Mouse (Mus musculus) liver, embryonic 12.5 days (tissue): ENCODE measurements at regions not wholly inside any gene's neighbourhood (a gene's known extent, or its start where the extent isn't known, plus 50 kb on each side); places are given as distances from the start of the nearest gene placed in this dataset.

Source experiments
- ATAC-seq: fragments of 200-750 bp; cut with Nextera tagmentation; 2 replicates; pipeline ENCODE4 v1.8.0; 2017; ENCODE audit warnings: moderate number of reproducible peaks, mild to moderate bottlenecking, moderate library complexity
- H3K27ac ChIP-seq: fragments of 300-500 bp; sonication (generic); 2 replicates; pipeline ENCODE4 v1.5.1; 2016; ENCODE audit warnings: mild to moderate bottlenecking
- H3K27me3 ChIP-seq: fragments of 300-500 bp; sonication (generic); replicated peaks from 2 replicates; pipeline ENCODE4 v1.6.1; 2016; ENCODE audit warnings: mild to moderate bottlenecking, moderate library complexity
- H3K36me3 ChIP-seq: fragments of 300-500 bp; sonication (generic); 2 replicates; pipeline ENCODE4 v1.6.1; 2016; ENCODE audit warnings: mild to moderate bottlenecking, moderate library complexity
- H3K4me1 ChIP-seq: fragments of 300-500 bp; sonication (generic); 2 replicates; pipeline ENCODE4 v1.6.1; 2016
- H3K4me2 ChIP-seq: fragments of 300-500 bp; sonication (generic); 2 replicates; pipeline ENCODE4 v1.6.1; 2016; ENCODE audit warnings: mild to moderate bottlenecking, moderate library complexity
- H3K4me3 ChIP-seq: fragments of 300-500 bp; sonication (generic); 2 replicates; pipeline ENCODE4 v1.5.1; 2016; ENCODE audit warnings: mild to moderate bottlenecking, moderate library complexity
- H3K9ac ChIP-seq: fragments of 300-500 bp; sonication (generic); 2 replicates; pipeline ENCODE4 v1.6.1; 2016; ENCODE audit warnings: mild to moderate bottlenecking, moderate library complexity
- H3K9me3 ChIP-seq: fragments of 300-500 bp; sonication (generic); replicated peaks from 2 replicates; pipeline ENCODE4 v1.6.1; 2016; ENCODE audit warnings: mild to moderate bottlenecking, moderate library complexity
- WGBS: fragments of 180-500 bp; shearing (Covaris S2); methylation state at CpG from one replicate; pipeline ENCODE4 v1.1.7; 2016; ENCODE audit not compliant: insufficient replicate concordance; 5-methylcytosine and 5-hydroxymethylcytosine counted together

DNA sequence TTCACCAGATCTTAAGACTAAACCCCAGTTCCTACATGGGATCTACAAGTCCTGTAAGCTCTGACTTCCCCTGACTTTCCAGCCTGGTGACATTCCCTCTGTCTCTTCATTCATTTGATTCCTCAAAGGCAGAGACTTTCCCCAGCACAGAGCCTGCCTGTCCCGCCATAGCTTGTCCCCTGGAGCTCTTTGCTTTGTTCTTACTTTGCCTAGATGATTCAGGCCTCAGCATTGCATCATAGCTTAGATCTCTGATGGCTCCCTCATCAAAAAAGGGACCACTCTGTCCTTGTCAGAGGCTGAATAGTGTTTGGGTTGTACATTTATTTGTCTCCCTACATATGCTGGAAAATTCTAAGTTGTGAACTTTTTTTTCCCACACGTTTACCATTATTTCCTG lies 57.6 kb upstream of the Exoc6 start:
- 41% methylated on average over 2 of the region's 2 CpGs for WGBS
- no peak for ATAC-seq

DNA sequence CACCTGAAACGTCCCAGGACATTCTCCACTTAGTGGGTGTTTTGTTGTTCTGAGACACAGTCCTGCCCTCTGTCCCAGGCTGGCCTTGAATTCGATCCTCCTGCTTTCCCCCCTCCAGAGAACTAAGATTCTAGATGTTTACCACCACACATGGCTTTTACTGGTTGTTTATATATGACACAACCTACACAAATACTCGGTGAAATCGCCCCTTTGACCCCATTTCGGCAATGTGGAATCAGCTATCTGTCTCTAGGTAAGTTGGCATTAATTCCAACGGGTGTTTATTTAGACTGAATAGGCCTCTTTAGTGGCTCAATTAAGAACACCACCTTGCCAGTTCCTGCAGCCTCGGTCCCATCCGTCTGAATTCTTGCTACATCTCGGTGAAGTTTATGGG lies 56.8 kb upstream of the Exoc6 start:
- ATAC-seq, result no peak
- no peak overlapping the region for H3K27ac ChIP-seq
- 38% methylated on average over 9 of the region's 9 CpGs for WGBS

More for the DNA sequence above, 57.6 kb upstream of the Exoc6 start:
- H3K36me3 ChIP-seq, result no peaks in the 10 kb centered on the region
- peaks cover 43% of the 10 kb centered on the region for H3K4me1 ChIP-seq
- H3K9me3 ChIP-seq, result no peaks in the 10 kb centered on the region
- H3K27me3 ChIP-seq, result peaks cover 27% of the 10 kb centered on the region
- H3K9ac ChIP-seq, result no peak overlapping the region
- H3K4me2 ChIP-seq, result no peak overlapping the region
- H3K4me3 ChIP-seq, result no peak overlapping the region
- H3K27ac ChIP-seq, result no peak overlapping the region

DNA sequence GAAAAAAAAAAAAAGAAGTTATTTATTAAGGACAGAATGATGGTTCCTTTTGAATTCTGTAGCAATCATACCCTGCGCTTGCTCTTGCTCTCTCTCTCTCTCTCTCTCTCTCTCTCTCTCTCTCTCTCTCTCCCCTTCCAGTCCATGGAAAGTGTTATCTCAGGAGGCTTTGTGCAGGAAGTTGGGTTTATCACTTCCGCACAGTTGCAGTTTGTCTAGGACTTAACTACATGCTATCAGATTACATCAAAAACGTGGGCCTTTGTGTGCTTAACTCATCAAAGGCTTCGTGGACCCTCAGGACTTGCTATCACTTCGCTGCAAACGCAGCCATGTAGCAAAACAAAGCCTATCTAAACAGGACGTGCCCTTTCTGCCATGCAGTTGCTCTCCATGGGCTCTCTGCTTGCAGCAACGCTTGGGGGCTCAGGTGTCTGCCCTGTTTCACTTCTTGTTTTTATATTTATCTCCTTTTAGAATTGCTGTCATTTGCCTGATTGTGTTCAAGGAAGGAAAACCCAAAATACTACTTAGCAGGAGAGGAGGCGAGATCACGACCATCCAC lies 56.2 kb upstream of the Exoc6 start:
- Histone ChIP-seq H3K9me3 (no peaks in the 10 kb centered on the region), H3K36me3 (no peaks in the 10 kb centered on the region), H3K4me1 (peaks cover 43% of the 10 kb centered on the region), H3K4me3 (no peak overlapping the region), H3K27ac (peak overlapping the region; percentile 70), H3K27me3 (peaks cover 27% of the 10 kb centered on the region), H3K4me2 (peak overlapping the region; percentile 52), H3K9ac (0 out of 2 replicates have a peak overlapping the region, but pooled peaks have one; percentile 10)
- ATAC-seq, result peak; percentile 89
- 6% methylated on average over 10 of the region's 10 CpGs for WGBS

More for the DNA sequence above, 56.8 kb upstream of the Exoc6 start:
- Histone ChIP-seq H3K27me3 (peaks cover 27% of the 10 kb centered on the region), H3K9me3 (no peaks in the 10 kb centered on the region), H3K9ac (no peak overlapping the region), H3K36me3 (no peaks in the 10 kb centered on the region), H3K4me3 (no peak overlapping the region), H3K4me2 (no peak overlapping the region), H3K4me1 (peaks cover 43% of the 10 kb centered on the region)

DNA sequence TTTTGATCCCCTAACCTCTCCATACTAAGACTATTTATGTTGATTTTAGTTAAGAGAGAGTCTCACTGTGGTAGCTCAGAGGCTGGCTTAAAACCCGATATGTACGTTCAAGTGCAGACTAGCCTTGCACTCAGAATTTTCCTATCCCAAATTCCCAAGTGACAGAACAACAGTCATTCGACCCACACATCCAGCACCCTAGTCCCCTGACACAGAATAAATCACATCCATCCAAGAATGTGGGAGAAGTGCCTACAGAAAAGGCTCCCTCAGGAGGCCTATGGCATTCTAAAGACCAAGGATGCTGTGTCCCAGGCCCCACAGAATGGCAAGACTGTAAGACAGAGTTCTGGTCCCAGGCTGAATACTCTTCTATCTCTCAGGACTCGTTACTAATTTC lies 55.4 kb upstream of the Exoc6 start:
- Histone ChIP-seq H3K36me3 (no peaks in the 10 kb centered on the region), H3K4me2 (peak overlapping the region; percentile 52), H3K4me3 (no peak overlapping the region), H3K27ac (peak overlapping the region; percentile 70; the same call in 1 of the 2 replicates), H3K4me1 (peaks cover 43% of the 10 kb centered on the region), H3K9me3 (no peaks in the 10 kb centered on the region), H3K9ac (0 out of 2 replicates have a peak overlapping the region, but pooled peaks have one; percentile 10), H3K27me3 (peaks cover 27% of the 10 kb centered on the region)
- ATAC-seq, result no peak
- WGBS, result 54% methylated on average over 4 of the region's 4 CpGs

DNA sequence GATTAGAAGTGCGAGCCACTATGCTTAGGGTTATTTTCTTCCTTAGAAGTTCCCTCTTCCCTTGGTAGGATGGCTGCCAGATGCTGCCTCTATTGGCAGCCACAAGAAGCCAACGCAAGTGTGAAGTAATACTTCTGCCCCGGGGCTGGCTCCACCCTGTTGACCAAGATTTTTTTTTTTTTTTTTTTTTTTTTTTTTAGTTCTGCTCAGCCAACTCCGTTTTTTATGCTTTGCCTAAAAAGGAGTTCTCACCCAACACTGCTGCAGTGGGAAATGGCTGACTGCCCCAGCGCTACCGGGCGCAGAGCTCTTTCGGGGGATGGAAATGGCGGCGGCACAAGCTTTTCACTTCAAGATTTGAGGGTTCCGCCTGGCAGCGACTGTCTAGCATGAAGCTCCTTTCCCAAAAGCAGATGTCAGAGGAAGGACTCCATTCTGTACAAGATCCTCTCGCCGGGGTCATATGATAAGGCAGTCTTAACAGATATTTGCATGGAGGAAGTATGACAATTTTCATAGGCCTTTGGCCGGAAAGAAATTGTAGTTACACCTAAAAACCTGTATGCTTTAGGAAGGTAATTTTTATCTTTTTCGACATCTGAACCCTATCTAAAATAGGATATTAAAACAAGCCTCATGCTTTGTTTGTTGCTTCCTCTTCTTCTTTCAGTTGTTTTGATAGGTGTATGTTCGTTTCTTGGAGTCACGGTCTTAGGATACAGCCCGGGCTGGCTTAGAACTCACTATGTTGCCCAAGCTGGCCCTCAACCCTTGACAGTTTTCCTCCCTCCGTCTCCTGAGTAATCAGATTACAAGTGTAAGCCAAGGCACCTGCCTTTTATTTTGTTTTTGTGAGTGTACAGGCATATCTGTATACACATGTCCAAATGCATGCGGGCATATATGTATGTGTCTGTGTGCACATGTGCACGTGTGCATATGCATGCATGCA lies 54.6 kb upstream of the Exoc6 start:
- H3K27me3 ChIP-seq, result peaks cover 26% of the 10 kb centered on the region
- H3K9me3 ChIP-seq, result no peaks in the 10 kb centered on the region
- peak overlapping the region; percentile 52 for H3K4me2 ChIP-seq
- H3K36me3 ChIP-seq, result no peaks in the 10 kb centered on the region
- H3K9ac ChIP-seq, result no peak overlapping the region
- H3K4me1 ChIP-seq, result peaks cover 43% of the 10 kb centered on the region
- peak overlapping the region; percentile 70; the same call in 1 of the 2 replicates for H3K27ac ChIP-seq
- ATAC-seq, result no peak
- H3K4me3 ChIP-seq, result no peak overlapping the region
- WGBS, result 42% methylated on average over 22 of the region's 22 CpGs

DNA sequence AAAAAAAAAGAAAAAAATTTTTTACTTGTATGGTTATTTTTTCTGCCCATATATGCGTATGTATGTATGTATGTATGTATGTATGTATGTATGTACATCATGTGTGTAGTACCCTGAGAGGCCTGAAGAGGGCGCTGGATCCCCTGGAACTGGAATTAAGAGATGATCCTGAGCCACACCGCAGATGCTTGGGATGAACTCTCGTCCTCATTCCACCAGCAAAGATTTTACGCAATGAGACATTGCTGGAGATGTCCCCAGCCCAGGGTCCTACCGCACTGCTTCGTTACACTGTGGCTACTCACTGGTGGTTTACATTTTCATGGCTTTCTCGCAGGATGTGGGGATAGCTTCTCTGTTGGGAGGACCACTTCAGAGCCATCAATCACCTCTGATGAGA lies 53.5 kb upstream of the Exoc6 start:
- Histone ChIP-seq H3K4me3 (no peak overlapping the region), H3K27ac (no peak overlapping the region), H3K9me3 (no peaks in the 10 kb centered on the region), H3K9ac (no peak overlapping the region), H3K36me3 (no peaks in the 10 kb centered on the region), H3K27me3 (peaks cover 15% of the 10 kb centered on the region; the same call in 1 of the 2 replicates), H3K4me2 (no peak overlapping the region), H3K4me1 (peaks cover 43% of the 10 kb centered on the region)
- ATAC-seq, result no peak
- 77% methylated on average over 8 of the region's 8 CpGs for WGBS

DNA sequence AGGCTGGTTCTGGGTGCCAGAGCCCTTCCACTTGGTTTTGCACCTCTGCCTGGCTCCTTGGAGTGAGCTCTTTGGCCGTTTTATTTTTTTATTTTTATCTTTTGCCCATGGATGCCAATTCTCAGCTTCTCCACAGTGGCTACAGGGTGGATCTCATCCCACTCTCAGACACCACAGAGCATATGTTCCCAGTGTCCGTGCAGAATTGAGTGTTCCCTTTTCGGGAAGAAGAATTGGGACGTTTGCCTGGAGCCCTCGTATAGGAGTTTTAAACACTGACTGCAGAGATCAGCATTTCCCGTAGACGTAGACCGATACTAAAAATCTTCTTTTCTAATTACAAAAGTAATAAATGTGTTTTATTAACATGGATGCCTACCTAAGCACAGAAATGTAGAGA lies 53.1 kb upstream of the Exoc6 start:
- H3K4me2 ChIP-seq, result no peak overlapping the region
- H3K9ac ChIP-seq, result no peak overlapping the region
- ATAC-seq, result no peak
- no peaks in the 10 kb centered on the region for H3K36me3 ChIP-seq
- H3K4me1 ChIP-seq, result peaks cover 40% of the 10 kb centered on the region
- no peak overlapping the region for H3K27ac ChIP-seq
- H3K4me3 ChIP-seq, result no peak overlapping the region
- 92% methylated on average over 8 of the region's 8 CpGs for WGBS
- H3K27me3 ChIP-seq, result peaks cover 11% of the 10 kb centered on the region; the same call in 1 of the 2 replicates
- H3K9me3 ChIP-seq, result no peaks in the 10 kb centered on the region

DNA sequence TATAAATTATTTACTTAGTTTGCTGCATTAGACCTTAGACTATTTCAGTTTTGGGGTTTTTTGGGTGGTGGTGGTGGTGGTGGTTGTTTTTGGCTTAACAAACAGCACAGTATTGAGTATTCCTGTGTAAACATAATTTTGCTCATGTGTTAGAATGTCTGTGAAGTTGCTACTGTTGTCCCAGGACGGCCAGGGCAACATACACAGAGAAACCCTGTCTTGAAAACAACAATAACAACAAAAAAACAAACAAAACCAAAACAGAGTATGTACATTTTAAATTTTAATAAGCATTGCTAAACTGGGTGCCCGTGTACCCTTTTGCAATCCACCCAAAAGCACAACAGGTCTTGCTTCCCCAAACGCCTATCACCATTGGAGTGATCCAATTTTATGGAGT lies 51.8 kb upstream of the Exoc6 start:
- H3K9ac ChIP-seq, result no peak overlapping the region

More for the DNA sequence above, 51.8 kb upstream of the Exoc6 start:
- no peak overlapping the region for H3K4me2 ChIP-seq
- peaks cover 4% of the 10 kb centered on the region; the same call in 1 of the 2 replicates for H3K27me3 ChIP-seq
- H3K9me3 ChIP-seq, result no peaks in the 10 kb centered on the region
- no peak overlapping the region for H3K4me3 ChIP-seq
- ATAC-seq, result no peak
- H3K27ac ChIP-seq, result no peak overlapping the region
- H3K4me1 ChIP-seq, result peaks cover 27% of the 10 kb centered on the region
- WGBS, result 65% methylated on average over 3 of the region's 3 CpGs
- no peaks in the 10 kb centered on the region for H3K36me3 ChIP-seq
